Mouse (Mus musculus): ENCODE measurements around the gene Tnip1. TPM values are rescaled to one million over a fixed set of nuclear protein-coding genes. Genes with fewer than 3 reads are reported as not detected.

The Tnip1 gene
- polyA plus RNA-seq, 2 experiments from 2014 or later: 81.5 to 98.2 TPM

DNA sequence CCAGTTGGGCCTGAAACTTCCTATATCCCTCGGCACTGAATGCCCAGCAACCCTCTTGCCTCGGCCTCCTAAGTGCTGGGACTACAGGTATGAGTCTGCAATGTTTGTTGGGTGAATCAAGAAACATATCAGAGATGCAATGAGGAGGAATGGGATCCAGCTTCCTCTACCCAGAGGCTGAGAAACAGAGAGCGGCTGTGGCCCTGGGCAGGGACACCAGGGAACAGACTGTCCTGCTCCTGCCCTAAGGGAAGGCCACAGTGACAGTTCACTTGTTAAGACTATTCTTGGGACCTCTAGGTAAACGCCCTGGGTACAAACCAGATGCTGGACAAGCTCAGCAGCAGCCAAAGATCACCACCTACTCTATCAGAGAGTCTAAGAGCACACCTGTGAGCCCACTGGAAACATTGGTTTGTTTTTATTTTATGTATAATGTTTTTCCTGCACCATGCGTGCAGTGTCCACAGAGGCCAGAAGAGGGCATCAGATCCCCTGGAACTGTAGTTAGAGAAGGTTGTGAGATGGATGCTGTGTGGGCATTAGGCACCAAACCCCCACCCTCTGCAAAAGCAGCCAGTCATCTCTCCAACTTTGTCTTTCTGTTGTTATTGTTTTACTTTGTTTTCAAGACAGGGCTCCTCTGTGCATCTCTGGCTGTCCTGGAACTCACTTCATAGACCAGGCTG lies 31.2 kb downstream of the Tnip1 start:
- peak; percentile 31 for ATAC-seq

DNA sequence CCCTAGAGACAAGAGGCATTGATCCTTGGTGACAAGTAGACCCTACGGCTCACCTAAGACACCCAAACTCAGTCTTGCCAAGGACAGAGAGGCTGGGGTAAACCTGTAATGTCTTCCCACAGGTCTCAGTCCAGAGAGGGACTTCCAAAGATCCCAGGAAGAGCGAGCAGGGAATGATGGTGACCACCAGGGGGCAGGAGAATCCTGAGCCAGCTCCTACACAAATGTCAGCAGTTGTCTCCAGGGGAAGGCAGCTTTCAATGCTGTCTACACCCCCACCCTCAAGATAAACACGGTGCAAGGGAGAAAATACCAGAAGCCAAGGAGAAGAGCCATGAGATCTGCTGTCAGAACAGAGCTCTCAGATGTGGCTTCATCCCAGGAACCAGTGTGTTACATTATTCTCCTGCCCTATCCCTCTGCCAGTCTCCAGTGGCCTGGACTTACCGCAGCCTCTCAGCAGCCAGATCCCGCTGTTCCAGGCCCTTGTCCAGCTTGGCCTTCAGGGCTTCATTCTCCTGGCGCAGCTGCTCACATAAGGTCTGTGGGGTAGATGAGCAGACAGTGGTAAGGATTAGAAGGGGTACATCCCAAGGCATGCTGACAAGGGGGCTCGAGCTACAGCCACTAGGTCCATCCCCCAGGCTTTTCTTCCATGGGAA lies 32.3 kb downstream of the Tnip1 start:
- ATAC-seq: no peak

DNA sequence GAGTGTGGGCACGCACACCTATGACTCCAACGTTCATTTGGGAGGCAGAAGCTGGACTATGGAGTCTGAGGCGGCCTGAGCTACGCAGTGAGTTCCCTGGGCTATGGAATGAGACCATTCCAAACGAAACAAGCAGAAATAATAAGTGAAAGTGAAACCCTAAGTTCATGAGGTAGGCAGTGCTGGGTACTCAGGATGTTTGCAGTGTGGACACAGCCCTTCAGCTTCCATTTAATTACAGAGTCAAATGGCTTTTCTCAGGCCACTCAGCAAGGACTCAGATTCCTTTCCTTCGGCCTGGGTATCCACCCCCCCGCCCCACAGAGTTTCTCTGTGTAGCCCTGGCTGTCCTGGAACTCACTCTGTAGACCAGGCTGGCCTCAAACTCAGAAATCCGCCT lies 33.0 kb downstream of the Tnip1 start:
- no peak for ATAC-seq

DNA sequence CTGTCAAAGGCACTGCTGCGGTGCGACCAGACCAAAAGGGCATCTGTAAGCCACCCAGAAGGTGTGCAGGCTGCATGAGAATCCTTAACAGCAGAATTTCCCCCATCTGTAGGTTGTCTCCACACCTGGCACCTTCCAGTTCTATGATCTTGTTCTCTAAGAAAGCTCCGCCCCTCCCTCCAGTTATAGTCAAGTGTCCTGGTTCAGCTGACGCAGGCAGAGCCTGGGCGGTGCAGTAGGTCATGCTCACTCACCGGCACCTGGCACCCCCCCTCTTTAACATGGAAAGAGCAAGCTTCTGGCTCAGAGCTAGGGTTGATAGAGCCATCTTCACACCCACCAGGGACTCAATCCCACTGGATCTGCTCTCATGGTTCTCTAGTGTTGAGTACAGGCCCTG lies 33.4 kb downstream of the Tnip1 start:
- no peak for ATAC-seq

DNA sequence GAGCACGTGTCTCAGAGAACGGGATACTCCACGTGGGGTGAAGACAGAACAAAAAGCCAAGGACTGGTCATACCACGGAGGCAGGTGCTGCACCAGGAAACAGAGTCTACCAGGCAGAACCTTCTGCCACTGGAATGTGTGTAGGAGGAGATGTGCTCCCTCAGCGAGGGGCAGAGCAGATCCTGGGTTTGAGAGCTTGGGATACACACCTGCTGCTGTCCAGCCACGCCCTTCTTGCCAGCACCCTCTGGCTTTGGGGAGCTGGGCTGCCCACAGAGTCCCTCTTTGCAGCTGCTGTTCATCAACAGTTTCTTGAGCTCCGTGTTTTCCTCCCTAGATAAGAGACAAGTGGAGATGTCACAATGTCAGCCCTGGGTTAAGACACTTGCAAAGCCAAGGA lies 33.8 kb downstream of the Tnip1 start:
- no peak for ATAC-seq

DNA sequence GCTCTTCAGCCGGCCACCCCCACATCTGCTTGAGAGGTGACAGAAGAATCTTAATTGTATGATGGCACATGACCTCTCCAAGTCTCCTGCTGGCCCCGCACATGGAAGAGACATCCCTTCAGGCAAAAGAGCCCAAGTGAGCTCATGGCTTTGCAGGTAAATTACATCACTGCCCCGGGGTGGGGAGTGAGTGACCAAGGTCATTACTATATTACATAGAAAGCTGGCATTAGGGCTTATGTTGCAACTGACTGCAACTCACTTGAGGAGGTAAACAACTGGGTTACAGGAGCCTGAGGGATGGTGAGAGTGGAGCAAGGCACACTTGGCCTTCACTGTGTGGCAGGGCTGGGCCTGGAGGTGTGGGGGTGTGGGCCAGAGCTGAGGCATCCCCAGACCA lies 34.5 kb downstream of the Tnip1 start:
- ATAC-seq: no peak

DNA sequence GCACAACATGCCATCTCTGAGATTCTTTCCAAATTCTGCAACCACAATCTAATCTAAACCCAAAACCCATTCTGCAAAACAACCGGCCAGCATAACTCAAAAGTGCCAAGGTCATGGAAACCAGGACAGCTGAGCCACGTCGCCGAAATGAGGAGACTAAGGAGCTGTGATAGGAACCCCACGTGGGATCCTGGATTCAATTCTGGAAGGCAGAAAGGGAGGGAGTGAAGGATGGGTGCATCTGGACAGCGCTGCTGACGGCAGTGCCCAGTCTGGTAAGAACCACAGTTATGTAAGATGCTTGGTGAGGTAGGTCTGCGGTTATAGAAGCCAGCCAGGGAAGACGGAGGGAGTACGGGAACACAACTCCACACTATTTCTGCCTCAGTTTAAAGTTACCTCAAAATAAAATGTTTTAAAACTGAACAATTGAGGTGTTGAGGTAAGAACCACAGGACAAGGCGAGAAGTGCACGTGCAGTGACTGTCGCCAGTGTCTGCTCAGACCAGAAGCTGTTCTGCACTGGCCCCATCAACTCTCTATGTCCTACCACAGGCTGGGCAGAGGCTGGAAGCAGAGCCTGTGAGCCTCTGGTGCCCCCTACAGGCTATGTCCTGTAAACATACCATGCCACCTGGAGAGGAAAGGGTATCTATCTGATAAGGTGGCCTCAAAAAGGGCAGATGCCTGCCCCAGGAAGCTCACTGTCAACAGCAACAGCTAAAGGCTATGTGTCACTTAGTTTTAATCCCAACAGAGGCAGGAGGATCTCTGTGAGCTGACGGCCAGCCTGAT lies 35.2 kb downstream of the Tnip1 start:
- ATAC-seq: peak; percentile 40

DNA sequence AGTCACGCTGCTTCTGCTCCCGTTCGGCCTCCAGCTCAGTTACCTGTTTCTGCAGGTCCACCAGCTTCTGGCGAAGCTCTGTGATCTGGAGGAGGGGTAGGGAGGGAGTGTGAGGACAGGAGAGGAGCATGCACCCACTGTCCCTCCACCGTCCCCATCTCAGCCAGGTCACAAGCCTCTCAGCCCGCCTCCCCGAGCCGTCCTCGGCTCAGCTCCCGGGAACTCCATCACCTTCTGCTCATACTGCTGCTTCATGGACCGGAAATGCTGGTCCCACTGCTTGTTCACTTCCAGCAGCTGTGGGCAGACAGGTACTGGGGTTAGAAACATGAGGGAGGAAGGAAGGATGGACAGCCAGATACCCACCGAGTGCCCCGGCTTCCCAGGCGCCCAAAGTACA lies 38.6 kb downstream of the Tnip1 start:
- no peak for ATAC-seq

DNA sequence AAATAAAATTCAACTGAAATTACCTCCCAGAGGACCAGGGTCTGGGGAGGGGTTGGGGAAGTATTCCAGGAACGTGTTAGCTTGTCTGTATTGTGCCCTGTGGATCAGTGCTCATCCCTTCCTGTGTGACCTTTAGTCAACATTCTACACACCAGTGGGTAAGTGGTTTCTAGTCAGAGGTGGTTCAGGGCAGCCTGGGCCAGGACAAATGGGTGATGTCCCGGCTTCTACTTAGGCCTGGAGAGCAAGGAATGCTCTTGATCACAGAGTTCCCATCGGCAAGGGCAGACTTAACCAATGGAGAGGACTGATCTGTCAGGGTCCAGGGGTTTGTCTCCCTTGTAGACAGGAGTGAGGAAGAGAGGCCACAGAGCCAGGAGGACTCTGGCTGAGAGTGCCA lies 40.2 kb downstream of the Tnip1 start:
- no peak for ATAC-seq

DNA sequence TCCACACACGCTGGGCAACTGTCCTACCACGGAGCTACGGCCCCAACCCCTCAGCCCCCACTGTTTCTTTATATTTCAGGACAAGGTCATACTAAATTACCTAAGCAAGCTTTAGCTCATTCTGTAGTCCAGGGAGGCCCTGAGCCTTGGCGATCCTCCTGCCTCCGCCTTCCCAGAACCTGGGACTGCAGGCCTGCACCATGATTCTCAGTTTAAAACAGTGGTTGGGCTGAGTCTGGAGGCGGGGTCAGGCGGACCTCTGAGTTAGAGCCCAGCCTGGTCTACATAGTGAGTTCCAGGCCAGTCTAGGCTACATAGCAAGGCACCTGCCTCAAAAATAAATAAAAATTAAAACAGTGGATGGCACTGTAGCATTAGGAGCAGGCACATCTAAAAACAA lies 40.9 kb downstream of the Tnip1 start:
- no peak for ATAC-seq

DNA sequence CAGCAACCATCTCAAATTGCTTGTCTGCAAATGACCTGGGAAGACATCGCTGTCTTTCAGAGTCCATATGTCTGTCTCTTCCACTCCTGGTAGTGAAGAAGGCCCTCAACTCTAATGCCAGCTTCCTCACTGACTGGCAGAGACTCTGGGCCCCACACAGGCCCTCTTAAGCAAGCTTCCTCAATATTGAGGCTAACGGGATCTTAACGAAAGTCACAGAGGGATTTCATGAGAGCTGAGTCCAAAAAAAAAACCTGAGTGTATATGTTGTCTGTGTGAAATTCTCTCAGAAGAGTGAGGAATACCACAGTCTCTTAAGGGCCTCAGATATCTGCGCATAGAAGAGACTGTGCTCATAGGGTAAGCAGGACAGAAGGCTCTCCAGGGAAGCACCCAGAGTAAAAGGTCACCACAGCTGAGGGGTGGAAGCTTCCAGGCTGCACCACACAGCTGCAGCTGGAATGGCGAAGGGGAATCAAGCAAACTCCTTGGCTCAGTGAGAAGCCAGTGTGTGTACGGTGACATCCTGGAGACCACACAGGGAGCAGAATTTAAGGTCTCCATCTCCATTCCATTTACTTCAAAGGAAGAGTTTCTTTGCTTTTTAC lies 41.6 kb downstream of the Tnip1 start:
- ATAC-seq: no peak

DNA sequence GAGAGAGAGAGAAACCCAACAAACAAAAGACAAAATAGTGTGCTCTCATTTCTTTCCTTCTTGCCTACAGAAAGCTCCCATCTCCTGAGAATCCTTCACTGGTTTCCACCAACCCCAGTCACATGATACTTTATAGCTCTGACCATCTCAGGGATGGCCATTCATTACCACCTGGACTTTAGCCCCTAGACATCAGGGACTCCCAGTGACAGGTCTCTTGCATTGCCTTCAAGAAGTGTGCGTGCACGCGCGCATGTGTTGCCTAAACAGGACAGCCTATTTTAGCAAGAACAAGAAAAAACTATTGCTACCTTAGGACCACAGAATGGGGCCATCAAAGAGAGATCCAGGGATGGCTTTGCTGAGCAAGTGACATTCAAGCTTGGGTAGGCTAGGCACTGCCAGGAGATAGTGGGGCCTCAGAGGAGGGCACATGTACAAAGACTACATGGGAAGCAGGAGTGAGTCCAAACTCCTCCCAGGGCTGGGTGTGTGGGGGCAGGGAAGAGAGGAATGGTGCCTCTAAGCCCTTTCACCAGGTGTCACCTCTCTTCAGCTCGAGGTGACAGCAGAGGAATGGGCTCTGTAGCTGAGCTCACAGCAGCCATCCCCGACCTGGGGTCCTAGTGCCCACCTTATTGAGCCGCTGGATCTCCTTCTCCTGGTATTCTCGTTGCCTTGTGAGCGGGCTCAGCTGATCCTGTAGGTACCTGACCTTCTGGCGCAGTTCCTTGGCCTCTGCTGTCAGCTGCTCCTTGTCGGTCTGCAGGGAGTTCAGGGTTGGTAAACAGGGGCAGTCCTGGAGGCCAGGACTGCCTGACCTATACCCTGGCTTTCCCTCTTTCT lies 42.4 kb downstream of the Tnip1 start:
- no peak for ATAC-seq

DNA sequence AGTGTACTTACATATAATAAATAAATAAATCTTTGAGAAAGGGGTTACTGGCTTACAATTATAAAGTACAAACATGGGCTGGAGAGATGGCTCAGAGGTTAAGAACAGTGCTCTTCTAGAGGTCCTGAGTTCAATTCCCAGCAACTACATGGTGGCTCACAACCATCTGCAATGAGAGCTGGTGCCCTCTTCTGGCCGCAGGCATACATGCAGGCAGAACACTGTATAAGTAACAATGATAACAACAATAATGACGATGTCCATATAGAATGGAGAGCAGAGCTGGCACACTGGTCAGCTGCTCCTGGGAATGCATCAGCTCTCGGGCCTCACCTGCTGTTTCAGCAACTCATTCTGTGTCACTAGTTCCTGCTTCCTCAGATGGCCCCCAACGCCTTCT lies 44.4 kb downstream of the Tnip1 start:
- no peak for ATAC-seq

DNA sequence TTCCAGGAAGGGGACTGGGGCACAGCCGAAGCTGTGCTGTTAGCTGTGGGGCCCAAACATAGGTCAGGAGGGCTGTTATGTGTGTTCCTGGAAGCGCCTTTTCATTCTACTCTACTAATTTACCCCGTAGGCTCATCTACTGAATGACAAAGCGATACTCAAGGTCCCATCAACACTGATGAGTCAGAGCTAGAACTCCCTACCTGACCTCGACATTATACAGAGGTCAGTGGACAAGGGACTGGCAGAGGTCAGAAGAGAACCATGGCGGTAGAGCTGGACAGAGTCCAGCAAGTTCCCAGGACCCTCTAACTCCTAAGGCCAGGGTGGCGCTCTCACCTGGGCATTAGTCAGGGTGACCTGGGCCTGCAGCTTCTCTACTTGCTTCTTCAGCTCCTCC lies 45.3 kb downstream of the Tnip1 start:
- no peak for ATAC-seq

DNA sequence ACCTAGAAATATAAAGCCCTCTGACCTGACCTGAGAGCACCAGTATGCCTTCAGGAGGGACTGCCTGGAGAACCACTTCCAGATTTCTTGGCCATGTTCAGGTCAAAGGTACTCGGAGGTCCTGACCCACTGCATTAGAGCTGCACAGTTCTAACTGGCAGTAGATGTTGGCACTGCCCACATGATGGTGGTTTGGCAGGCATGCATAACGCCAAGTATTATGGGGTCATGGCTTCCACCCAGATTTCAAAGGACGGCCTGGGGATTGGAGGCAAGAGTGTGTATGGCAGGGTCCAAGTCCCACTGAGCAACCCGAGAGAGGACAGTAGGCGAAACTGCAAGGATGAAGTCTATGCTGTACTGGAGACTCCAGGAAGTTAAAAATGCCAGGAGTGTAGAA lies 48.9 kb downstream of the Tnip1 start:
- ATAC-seq: no peak

DNA sequence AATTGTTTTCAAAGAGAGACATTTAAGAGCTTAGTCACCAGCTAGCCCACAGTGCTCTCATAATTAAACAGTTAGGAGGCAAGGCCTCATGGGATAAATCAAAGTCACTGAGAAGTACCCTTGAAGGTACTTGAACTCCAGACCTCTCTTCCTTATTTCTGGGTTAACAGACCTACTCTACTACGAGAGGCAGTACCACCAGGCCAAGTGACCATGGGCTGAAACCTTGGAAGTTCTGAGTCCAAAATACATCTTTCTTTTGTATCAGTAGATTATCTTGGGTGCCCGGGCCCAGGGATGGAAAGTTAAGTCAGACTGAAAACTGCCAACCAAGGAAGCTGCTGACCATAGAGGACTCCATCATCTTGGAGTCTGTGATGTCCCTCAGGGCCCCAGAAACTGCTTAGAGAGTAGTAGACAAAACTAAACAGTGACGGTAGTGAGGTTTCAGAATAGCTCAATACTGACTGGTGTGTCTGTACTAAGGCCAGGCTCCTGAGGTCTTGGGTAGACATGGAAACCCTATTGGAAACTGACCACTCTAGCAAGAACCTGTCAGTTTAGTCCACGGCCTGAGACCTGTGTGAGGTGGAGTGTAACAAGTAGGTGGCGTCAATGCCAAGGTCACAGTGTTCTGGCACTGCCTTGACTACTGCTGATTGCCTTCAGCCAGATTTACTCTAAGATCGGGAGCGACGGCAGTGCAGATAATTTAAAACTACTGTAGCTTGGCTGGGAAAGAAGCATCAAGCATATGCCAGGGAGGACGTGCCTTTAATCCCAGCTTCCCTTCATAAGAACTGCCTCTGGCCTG lies 50.0 kb downstream of the Tnip1 start:
- ATAC-seq: no peak

DNA sequence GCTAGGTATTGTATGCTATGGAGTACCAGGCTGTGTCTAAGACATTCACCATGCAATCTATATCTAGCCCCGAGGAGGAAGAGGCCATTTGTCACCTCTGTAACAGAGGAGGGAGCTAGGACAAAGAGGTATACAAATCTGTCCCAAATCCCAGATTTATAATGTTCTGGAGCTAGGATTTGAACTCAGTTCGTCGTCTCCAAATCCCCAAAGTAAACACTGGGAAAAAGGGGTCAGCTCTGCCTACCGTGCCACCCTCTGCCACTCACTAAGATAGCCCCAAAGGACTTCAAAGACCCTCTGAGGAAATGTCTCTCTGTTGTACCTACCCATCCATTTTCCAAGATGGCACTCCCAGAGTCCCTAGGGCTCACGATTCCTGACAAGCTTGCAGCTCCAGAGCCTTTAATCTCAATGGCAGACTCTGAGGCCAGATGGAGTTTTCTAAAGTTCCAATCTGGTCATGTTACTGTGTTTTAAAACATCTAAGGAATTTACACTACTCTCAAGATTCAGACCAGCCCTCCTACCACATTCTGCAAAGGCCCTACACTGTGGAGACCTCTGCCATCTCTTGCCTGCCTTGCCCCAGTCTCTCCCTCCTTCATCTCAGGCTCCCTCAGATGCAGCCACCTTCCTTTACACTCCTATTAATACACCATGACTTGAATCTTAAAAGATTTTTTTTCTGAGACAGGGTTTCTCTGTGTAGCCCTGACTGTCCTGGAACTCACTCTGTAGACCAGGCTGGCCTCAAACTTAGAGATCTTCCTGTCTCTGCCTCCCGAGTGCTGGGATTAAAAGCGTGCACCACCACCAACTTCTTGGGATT lies 50.8 kb downstream of the Tnip1 start:
- no peak for ATAC-seq

DNA sequence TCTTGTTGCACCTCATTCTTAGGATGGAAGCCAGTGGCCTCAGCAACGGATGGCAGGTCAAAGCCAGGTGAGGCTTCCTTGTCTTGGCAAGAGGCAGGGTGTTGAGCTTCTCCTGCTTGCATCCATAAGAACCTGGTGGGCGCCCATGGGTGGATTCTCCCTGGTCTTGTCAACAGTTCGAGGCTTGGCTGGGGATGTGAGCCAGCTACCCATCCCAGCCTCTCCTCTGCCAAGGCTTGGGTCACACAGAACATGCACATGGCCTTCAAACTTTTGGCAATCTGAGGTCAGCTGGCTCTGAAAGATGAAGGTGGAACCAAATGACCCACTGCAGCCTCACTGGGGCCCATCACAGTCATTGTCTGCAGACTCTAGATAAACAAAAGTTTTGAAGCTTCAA lies 51.5 kb downstream of the Tnip1 start:
- ATAC-seq: no peak

DNA sequence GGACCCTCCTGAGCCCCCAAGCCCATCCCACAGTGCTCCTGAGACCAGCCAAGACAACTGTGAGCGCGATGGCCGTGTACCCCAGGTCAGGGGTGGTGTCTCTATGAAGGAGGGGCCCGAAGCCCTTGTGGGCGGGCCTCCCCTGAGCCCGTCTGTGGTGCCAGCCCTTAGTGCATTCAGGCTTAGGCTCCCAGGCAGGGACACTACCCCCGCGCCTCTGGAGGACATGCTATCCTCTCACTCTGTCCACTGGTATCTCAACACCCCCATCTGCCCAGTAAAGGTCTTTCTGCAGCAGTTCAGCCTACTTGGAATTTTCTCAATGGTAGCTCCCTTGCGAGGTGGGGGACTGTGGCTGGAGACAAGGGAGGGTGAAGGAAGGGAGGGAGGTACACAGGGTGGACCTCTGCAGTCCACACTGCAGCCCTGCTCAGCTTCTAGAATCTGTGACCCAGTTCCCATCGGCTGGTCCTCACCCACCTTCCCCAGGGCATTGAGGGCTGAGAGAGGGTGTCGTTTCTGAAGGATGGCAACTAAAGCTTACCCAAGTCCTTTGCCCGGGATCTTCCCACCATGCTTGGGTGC lies 52.5 kb downstream of the Tnip1 start:
- ATAC-seq: no peak

DNA sequence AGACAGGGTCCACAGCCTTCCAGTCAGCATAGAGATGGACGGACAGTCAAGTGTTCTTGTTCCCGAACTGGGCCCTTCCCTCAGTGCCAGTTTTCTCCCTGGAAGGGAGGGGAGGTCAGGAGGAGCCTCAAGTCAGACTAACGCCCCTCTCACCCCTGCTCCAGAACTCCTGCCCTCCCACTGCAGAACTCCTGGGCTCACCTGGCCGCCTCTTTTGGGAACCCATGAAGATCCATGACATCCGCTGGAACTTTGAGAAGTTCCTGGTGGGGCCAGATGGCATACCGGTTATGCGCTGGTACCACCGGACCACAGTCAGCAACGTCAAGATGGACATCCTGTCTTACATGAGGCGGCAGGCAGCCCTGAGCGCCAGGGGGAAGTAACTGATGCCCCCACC lies 53.4 kb downstream of the Tnip1 start:
- ATAC-seq: no peak
